Mouse (Mus musculus): ENCODE results near the gene Chd1l. TPM values are rescaled to one million over a fixed set of nuclear protein-coding genes. Genes with fewer than 3 reads are reported as not detected.

Gene Chd1l
- total RNA-seq, 4 experiments from 2014 or later, result 14.2 to 20.3 (median 19.3) TPM

GRCm38 (mm10) chr3:97521946-97522731 is 87.9 kb downstream of the Chd1l start:
- no peak for DNase-seq

GRCm38 (mm10) chr3:97519883-97520282 is 90.1 kb downstream of the Chd1l start:
- DNase-seq, result no peak

DNA sequence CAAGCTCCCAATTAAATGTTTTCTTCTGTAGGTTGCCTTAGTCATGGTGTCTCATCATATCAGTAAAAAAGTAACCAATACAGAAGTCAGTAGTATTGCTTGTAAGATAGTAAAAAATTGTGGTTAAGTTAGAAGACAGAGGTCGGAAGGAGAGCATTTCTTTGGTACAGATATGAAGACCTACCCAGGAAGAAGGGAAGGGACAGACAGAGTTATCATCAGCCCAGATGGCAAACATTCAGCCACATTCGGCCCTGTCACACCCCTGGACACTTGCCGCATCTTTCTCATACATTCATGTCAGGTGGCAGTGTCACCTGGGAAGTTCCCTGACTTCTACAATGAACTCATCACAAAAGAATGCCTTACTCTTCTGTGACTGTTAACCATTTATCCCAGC is 97.7 kb downstream of the Chd1l start:
- DNase-seq, result no peak

Other genes with a start within 250 kb of the Chd1l start
- not detected for gene Olfr1402, start 188.2 kb downstream of the Chd1l start, total RNA-seq (2022)
- 10 to 100 TPM; 16.9 to 19.1 (median 17.8) TPM for gene Fmo5, start 18.6 kb upstream of the Chd1l start, total RNA-seq (2022)
- 10 to 100 TPM in 2 of 4 experiments, 1 to 10 TPM in 2; 7.0 to 13.1 (median 10.2) TPM for gene Prkab2, start 48.0 kb upstream of the Chd1l start, total RNA-seq (2022)
- not detected for gene Gm17651, start 64.5 kb upstream of the Chd1l start, total RNA-seq (2022)

Data from adrenal gland, adult 8-10 months (tissue).